Mouse (Mus musculus) lung, embryonic 14.5 days (tissue): ENCODE results near the gene P3h3. TPM values are rescaled to one million over a fixed set of nuclear protein-coding genes. Genes with fewer than 3 reads are reported as not detected.

Experiments used
- ATAC-seq: fragments of 200-750 bp; cut with Nextera tagmentation; 2 replicates; pipeline ENCODE4 v1.8.0; 2017; ENCODE audit warnings: mild to moderate bottlenecking, moderate TSS enrichment, moderate library complexity; ENCODE audit not compliant: insufficient read depth
- DNase-seq: peaks from one replicate; pipeline ENCODE4 v3.0.0-alpha.2; 2015
- H3K27ac ChIP-seq: fragments of 300-500 bp; sonication (generic); 2 replicates; pipeline ENCODE4 v1.5.1; 2014; ENCODE audit warnings: low read depth, mild to moderate bottlenecking, moderate library complexity
- H3K27me3 ChIP-seq: fragments of 300-500 bp; sonication (generic); 2 replicates; pipeline ENCODE4 v1.6.1; 2014; ENCODE audit warnings: low read length, control low read depth; ENCODE audit not compliant: insufficient read depth
- H3K36me3 ChIP-seq: fragments of 300-500 bp; sonication (generic); 2 replicates; pipeline ENCODE4 v1.6.1; 2014; ENCODE audit warnings: control low read depth; ENCODE audit not compliant: insufficient read depth
- H3K4me1 ChIP-seq: fragments of 300-500 bp; sonication (generic); 2 replicates; pipeline ENCODE4 v1.6.1; 2014; ENCODE audit warnings: antibody characterized with exemption, control low read depth; ENCODE audit not compliant: insufficient read depth
- H3K4me2 ChIP-seq: fragments of 300-500 bp; sonication (generic); 2 replicates; pipeline ENCODE4 v1.6.1; 2014; ENCODE audit warnings: mild to moderate bottlenecking
- H3K4me3 ChIP-seq: fragments of 300-500 bp; sonication (generic); 2 replicates; pipeline ENCODE4 v1.5.1; 2014; ENCODE audit warnings: low read depth, low read length
- H3K9ac ChIP-seq: fragments of 300-500 bp; sonication (generic); 2 replicates; pipeline ENCODE4 v1.6.1; 2014
- H3K9me3 ChIP-seq: fragments of 300-500 bp; sonication (generic); 2 replicates; pipeline ENCODE4 v1.6.1; 2016; ENCODE audit warnings: low read depth, low read length, control low read depth
- CTCF ChIP-seq: IDR thresholded peaks from 2 replicates; pipeline ENCODE4 v1.5.1; 2016; ENCODE audit warnings: antibody characterized with exemption, low read depth
- WGBS: fragments of 180-500 bp; shearing (Covaris S2); extraction: QIAGEN DNeasy Blood & Tissue Kit; methylation state at CpG from one replicate; pipeline ENCODE4 v1.1.7; 2014; 5-methylcytosine and 5-hydroxymethylcytosine counted together
- polyA plus RNA-seq: library from polyadenylated mRNA; unstranded; fragments of >200 nt; fragmentation: Nextera tagmentation; extraction: Ambion mirVana; gene quantifications from 2 replicates; pipeline ENCODE4 v1.2.1, GENCODE M21; 2014

The P3h3 gene
- polyA plus RNA-seq, 1 experiment from 2014 or later, result 34.3 TPM

GRCm38 (mm10) chr6:124829799-124830700 lies 27.5 kb downstream of the P3h3 start:
- Histone ChIP-seq H3K4me3 (peak overlapping the region; percentile 80), H3K4me1 (peaks cover 6% of the 10 kb centered on the region; the same call in 1 of the 2 replicates), H3K36me3 (peaks cover 49% of the 10 kb centered on the region), H3K9ac (peak overlapping the region; percentile 87), H3K4me2 (peak overlapping the region; percentile 86), H3K9me3 (no peaks in the 10 kb centered on the region), H3K27ac (peak overlapping the region; percentile 92), H3K27me3 (no peaks in the 10 kb centered on the region)
- no peak for TF ChIP-seq CTCF
- DNase-seq, result peak; percentile 98
- WGBS, result under 1% methylated on average over 38 of the region's 38 CpGs
- peak; percentile 90 for ATAC-seq

GRCm38 (mm10) chr6:124828868-124829798 lies 28.4 kb downstream of the P3h3 start, which contains the start of the genes Usp5 and Cdca3:
Gene Usp5 (minus strand): TSS chr6:124829484.
Gene Cdca3 (plus strand): TSS chr6:124829547.
- no peaks in the 10 kb centered on the region for H3K9me3 ChIP-seq
- peaks cover 51% of the 10 kb centered on the region for H3K36me3 ChIP-seq
- ATAC-seq, result peak; percentile 95
- peak within 1 kb of the TSS; percentile 80 for H3K4me3 ChIP-seq
- H3K27me3 ChIP-seq, result no peaks in the 10 kb centered on the region
- peak; percentile 100 for DNase-seq
- under 1% methylated on average over 55 of the region's 55 CpGs for WGBS
- H3K9ac ChIP-seq, result peak within 1 kb of the TSS; percentile 87
- TF ChIP-seq CTCF, result peak; percentile 56
- H3K27ac ChIP-seq, result peak within 1 kb of the TSS; percentile 92
- H3K4me2 ChIP-seq, result peak within 1 kb of the TSS; percentile 86
- H3K4me1 ChIP-seq, result peaks cover 6% of the 10 kb centered on the region; the same call in 1 of the 2 replicates

DNA sequence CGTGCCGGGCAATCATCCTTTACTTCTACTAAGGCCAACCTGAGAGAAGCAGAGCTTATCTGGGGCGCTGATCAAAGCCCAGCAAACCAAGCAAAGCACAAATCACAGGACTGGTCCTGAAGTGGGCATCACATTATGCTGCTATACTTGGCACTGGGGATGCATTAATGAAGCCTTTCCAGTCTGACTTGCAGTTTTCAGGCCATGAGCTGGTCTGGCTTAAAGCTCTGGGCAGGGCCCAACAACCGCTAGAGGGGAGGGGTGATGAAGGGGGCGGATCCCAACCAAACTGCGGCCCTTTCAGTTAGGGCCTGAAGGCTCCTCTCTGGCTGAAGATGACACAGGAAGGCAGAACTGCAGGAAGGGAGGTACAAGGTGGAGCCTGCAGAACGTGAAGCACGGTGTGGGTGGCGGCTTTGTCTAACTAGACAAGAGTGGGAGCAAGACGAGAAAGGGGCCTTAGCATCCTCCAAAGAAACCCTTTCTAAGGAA lies 29.4 kb downstream of the P3h3 start:
- peak overlapping the region; percentile 80 for H3K4me2 ChIP-seq
- no peak for ATAC-seq
- H3K9me3 ChIP-seq, result no peaks in the 10 kb centered on the region
- peaks cover 52% of the 10 kb centered on the region for H3K36me3 ChIP-seq
- DNase-seq, result peak; percentile 67
- 17% methylated on average over 10 of the region's 10 CpGs for WGBS
- peak overlapping the region; percentile 51 for H3K9ac ChIP-seq
- TF ChIP-seq CTCF, result no peak; the same call in 1 of the 2 replicates
- H3K4me1 ChIP-seq, result peaks cover 6% of the 10 kb centered on the region; the same call in 1 of the 2 replicates
- no peaks in the 10 kb centered on the region for H3K27me3 ChIP-seq
- H3K27ac ChIP-seq, result peak overlapping the region; percentile 34; the same call in 1 of the 2 replicates
- H3K4me3 ChIP-seq, result peak overlapping the region; percentile 80

DNA sequence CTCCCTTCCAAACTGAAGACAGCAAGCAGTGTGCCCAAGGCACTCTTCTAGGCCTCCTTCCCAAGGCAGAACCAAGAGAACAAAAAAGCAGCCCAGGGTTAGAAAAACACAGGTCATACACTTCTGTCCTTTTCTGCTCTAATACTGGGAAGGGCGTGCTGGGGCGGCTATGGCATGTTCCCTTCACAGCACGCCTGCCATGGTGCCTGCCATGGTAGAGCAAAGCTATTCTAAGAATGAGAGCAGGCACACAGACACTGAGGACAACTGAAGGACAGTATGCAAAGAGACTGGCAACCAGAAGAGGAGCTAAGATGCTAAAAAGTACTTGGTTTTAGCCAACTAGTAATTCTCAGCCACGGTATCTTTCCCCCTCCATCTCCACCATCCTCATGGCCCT lies 35.5 kb downstream of the P3h3 start:
- Histone ChIP-seq H3K4me2 (no peak overlapping the region), H3K27ac (no peak overlapping the region), H3K36me3 (peaks cover 94% of the 10 kb centered on the region), H3K4me3 (no peak overlapping the region), H3K9ac (no peak overlapping the region), H3K9me3 (no peaks in the 10 kb centered on the region), H3K27me3 (no peaks in the 10 kb centered on the region), H3K4me1 (no peaks in the 10 kb centered on the region)
- no peak for ATAC-seq
- no peak for TF ChIP-seq CTCF
- DNase-seq, result no peak
- WGBS, result 94% methylated on average over 4 of the region's 4 CpGs

- no peaks in the 10 kb centered on the region for H3K9me3 ChIP-seq
- no peaks in the 10 kb centered on the region for H3K27me3 ChIP-seq
- H3K36me3 ChIP-seq, result peaks cover 97% of the 10 kb centered on the region
- no peak for ATAC-seq
- H3K4me1 ChIP-seq, result no peaks in the 10 kb centered on the region
- no peak overlapping the region for H3K9ac ChIP-seq
- no peak overlapping the region for H3K4me3 ChIP-seq
- TF ChIP-seq CTCF, result no peak
- WGBS, result 84% methylated on average over 5 of the region's 5 CpGs
- no peak for DNase-seq
- no peak overlapping the region for H3K27ac ChIP-seq
- no peak overlapping the region for H3K4me2 ChIP-seq
Measured at GRCm38 (mm10) chr6:124820891-124821290, 36.7 kb downstream of the P3h3 start.

- H3K4me2 ChIP-seq, result no peak overlapping the region
- peaks cover 79% of the 10 kb centered on the region for H3K36me3 ChIP-seq
- H3K27ac ChIP-seq, result no peak overlapping the region
- H3K27me3 ChIP-seq, result no peaks in the 10 kb centered on the region
- no peak for TF ChIP-seq CTCF
- ATAC-seq (no peak), DNase-seq (no peak)
- WGBS, result 90% methylated on average over 8 of the region's 8 CpGs
- H3K4me3 ChIP-seq, result no peak overlapping the region
- no peaks in the 10 kb centered on the region for H3K9me3 ChIP-seq
- peaks cover 6% of the 10 kb centered on the region for H3K4me1 ChIP-seq
- no peak overlapping the region for H3K9ac ChIP-seq
Measured at GRCm38 (mm10) chr6:124817971-124818370, 39.6 kb downstream of the P3h3 start.
